In genomic region chr19:43962795-43963194, GRCm38 (mm10) we compare ENCODE assay signal across 19 mouse cellular contexts. TPM values are rescaled to one million over a fixed set of nuclear protein-coding genes. Genes with fewer than 3 reads are reported as not detected.
"Had no signal": no experiment of that assay in that cellular context is flagged by ENCODE, and none has a peak within 500 bp of the region (broad histone marks: within the 10 kb centered on the region; RNA-seq: fewer than 3 reads in every experiment).

No protein-coding gene starts in this region.

- ATAC-seq: midbrain, embryonic 16.5 days had no signal

- H3K4me3 ChIP-seq: midbrain, embryonic 10.5 days; midbrain, embryonic 12.5 days; myocyte; neural tube, embryonic 13.5 days; neural tube, embryonic 15.5 days had no signal

- H3K9me3 ChIP-seq: midbrain, embryonic 10.5 days; midbrain, embryonic 12.5 days; neural tube, embryonic 15.5 days had no signal

- H3K9ac ChIP-seq: lung, embryonic 14.5 days; midbrain, embryonic 12.5 days; neural tube, embryonic 13.5 days; neural tube, embryonic 15.5 days had no signal

- H3K27ac ChIP-seq: midbrain, embryonic 12.5 days; neural tube, embryonic 13.5 days; neural tube, embryonic 15.5 days had no signal

- H3K27me3 ChIP-seq: neural tube, embryonic 13.5 days; neural tube, embryonic 15.5 days had no signal

- H3K4me2 ChIP-seq: lung, embryonic 14.5 days; neural tube, embryonic 13.5 days; neural tube, embryonic 15.5 days had no signal

- H3K4me1 ChIP-seq: midbrain, embryonic 12.5 days; neural tube, embryonic 13.5 days had no signal

- H3K36me3 ChIP-seq: midbrain, embryonic 10.5 days; midbrain, embryonic 12.5 days; neural tube, embryonic 13.5 days; neural tube, embryonic 15.5 days had no signal

- DNase-seq: lung, embryonic 14.5 days; lung, postnatal 10 days; lung, postnatal 4 days; midbrain, embryonic 14.5 days; retina, postnatal 1 day; right cerebral cortex, adult 18-20 months; right cerebral cortex, postnatal 25 days; right cerebral cortex, postnatal 4 days; spleen, adult 18-20 months; thymus, adult 18-20 months; thymus, postnatal 14 days; thymus, postnatal 36 days had no signal

RNA-seq across cellular contexts. Expression of gene Cpn1, which starts 23.6 kb away (rescaled TPM):
- total RNA-seq: megakaryocyte-erythroid progenitor cell, adult 5-6 weeks had no signal
- polyA plus RNA-seq: myocyte had no signal
